Mouse (Mus musculus): Measurements from ENCODE around the gene Med19.
"Not testable (repeated sequence)": the region's sequence is repeated elsewhere in the genome, so short reads cannot be mapped to it uniquely, and the experiment has no call there.

Gene Med19

GRCm38 (mm10) chr2:84717357-84717756 lies 39.2 kb downstream of the Med19 start:
- DNase-seq (ENCODE audit: low read depth, low spot score), result no peak

GRCm38 (mm10) chr2:84720718-84721117 lies 42.5 kb downstream of the Med19 start:
- no peak for DNase-seq (ENCODE audit: low read depth, low spot score)

- DNase-seq (ENCODE audit: low read depth, low spot score), result no peak
Measured at GRCm38 (mm10) chr2:84721182-84721581, 43.0 kb downstream of the Med19 start.

DNA sequence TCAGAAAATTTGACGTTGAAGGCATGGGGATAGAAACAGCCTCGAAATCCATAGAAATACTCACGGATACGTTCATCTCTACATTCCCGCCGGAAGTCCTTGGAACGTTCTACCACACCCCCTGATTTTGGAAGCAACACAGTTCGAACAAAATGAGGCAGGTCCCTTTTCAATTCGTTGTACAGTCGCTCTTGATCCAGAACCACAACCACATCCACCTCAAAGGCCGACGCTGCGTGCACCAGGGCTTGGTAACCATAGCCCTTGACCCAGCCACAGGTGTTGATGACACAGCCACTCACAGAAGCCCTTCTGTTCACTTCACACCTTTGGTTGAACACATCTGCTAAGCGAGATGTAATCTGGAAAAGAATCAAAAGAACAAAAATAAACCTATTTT lies 45.7 kb downstream of the Med19 start:
- no peak for DNase-seq (ENCODE audit: low read depth, low spot score)

GRCm38 (mm10) chr2:84725770-84726169 lies 47.6 kb downstream of the Med19 start:
- no peak for DNase-seq (ENCODE audit: low read depth, low spot score)

DNA sequence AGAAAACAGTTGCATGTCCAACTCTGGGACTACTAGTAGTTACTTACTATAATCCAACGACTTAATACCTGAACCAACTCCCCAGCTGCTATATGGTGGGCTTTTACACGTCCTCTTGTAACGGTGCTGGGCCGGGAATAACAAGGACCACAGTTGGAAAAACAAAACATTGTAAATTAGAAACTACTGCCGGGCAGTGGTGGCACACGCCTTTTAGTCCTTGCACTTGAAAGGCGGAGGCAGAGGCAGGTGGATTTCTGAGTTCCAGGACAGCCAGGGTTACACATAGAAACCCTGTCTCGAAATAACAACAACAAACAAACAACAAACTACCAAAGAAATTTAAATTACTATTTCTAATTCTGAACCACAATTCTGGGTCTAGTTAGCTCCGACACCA lies 48.5 kb downstream of the Med19 start:
- DNase-seq (ENCODE audit: low read depth, low spot score), result no peak

GRCm38 (mm10) chr2:84727172-84727858 lies 49.1 kb downstream of the Med19 start, which contains the start of gene Clp1:
Gene Clp1 (minus strand): TSS chr2:84727350.
- DNase-seq (ENCODE audit: low read depth, low spot score), result peak; percentile 91

- DNase-seq (ENCODE audit: low read depth, low spot score), result not testable (repeated sequence)
Measured at GRCm38 (mm10) chr2:84728191-84728590, 50.0 kb downstream of the Med19 start.

DNA sequence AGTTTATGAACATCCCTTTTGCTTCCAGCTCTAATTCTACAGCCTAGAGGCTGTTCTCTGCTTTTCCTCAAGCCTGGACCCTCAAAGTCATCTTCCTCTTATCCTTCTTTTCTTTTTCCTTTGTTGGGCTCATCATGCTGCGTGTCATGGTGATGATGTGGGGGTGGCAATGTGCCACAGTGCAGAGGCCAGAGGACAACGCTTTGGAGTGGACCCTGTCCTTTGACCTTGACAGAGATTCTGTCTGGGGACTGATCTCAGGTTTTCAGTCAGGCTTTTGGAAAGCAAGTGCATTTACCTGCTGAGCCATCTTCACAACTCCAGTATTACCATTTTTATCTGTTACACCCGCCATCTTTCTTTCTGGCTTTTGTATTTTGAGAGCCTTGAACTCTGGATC lies 53.0 kb downstream of the Med19 start:
- no peak for DNase-seq (ENCODE audit: low read depth, low spot score)

DNA sequence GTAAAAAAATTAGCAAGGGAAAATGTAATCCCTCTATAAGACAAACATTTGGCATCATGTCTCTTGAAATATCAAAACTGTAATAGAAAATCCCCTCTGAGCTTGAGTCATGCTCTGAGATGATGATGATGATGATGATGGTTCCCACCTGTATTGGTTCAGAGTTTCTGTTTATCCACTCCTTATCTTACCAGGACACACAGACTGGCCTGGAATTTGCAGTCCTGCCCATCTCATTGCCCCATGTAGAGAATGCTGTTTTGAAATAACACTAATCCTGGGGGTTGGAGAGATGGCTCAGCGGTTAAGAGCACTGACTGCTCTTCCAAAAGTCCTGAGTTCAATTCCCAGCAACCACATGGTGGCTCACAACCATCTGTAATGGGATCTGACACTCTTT lies 54.2 kb downstream of the Med19 start:
- no peak for DNase-seq (ENCODE audit: low read depth, low spot score)

- no peak for DNase-seq (ENCODE audit: low read depth, low spot score)
Measured at GRCm38 (mm10) chr2:84733579-84734300, 55.5 kb downstream of the Med19 start, which contains the start of gene Ypel4. Gene Ypel4 (plus strand): TSS chr2:84734058.

- no peak for DNase-seq (ENCODE audit: low read depth, low spot score)
Measured at GRCm38 (mm10) chr2:84734351-84734864, 56.2 kb downstream of the Med19 start.

- DNase-seq (ENCODE audit: low read depth, low spot score), result no peak
Measured at GRCm38 (mm10) chr2:84734919-84735318, 56.7 kb downstream of the Med19 start.

DNA sequence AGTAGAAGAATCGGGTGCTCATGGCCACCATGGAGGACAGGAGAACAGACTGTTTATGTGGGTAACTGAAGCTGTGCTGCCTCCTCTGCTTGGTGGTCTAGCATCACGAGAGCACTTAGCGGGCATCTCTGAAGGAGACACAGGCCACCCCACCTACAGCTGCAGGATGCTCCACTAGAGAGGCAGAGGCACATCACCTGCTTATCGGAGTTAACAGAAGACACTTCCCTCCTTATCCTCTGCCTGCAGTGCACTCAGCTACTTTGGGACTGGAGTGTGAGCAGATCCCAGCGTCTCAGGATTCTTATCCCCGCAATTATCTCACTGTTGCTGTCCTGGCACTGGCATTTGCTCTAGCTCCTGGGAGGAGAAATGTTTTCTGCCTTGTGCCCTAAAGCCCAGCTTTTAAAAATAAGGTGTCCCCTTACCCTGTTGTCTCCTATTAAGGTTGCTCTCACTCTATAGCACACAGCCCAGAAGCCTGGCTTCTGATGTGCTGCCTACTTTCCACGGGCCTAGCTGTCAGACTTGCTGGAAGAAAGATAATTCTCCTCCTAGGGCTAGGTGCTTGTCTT lies 57.2 kb downstream of the Med19 start:
- no peak for DNase-seq (ENCODE audit: low read depth, low spot score)

DNA sequence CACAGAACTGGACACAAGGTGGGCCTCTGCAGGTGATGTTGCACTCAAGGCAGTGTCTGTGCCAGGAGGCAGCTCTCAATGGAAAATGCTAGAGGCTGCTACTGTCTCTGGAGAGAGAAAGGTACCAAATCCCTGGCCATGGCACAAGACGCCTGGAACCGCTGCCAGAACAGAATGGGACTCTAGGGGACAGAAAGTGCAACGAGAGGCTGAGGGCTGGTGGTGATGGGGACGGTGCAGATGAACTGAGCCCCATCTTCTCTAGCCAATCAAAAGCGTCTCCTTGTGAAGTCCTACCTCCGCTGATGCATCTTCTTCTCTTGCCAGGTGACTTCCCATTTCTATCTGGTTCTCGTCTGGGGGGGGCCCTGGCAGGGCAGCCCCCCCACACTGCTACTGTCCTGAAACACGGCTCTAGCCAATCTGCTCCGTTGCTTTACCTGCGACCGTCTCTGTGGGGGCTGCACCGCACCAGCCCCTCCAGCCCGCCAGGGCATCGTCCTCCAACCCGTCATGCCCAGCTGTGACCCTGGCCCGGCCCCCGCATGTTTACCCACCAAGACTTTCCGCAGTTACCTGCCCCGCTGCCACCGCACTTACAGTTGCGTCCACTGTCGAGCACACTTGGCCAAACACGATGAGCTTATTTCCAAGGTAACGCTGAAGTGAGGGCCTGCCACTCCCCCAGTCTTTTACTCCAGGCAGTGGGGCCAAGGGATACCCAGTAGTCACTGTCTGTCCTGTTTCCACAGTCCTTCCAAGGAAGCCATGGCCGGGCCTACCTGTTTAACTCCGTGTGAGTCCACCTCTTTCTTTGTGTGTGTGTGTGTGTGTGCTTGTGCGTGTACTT lies 58.3 kb downstream of the Med19 start:
- no peak for DNase-seq (ENCODE audit: low read depth, low spot score)

- DNase-seq (ENCODE audit: low read depth, low spot score), result no peak
Measured at GRCm38 (mm10) chr2:84737451-84737925, 59.3 kb downstream of the Med19 start.
